Mouse (Mus musculus) right cerebral cortex, postnatal 25 days (tissue): ENCODE measurements around the gene Nckap5.
"Not testable (repeated sequence)": the region's sequence is repeated elsewhere in the genome, so short reads cannot be mapped to it uniquely, and the experiment has no call there.

Experiments used
- DNase-seq: peaks from one replicate; pipeline ENCODE4 v3.0.0; 2022

The Nckap5 gene

GRCm38 (mm10) chr1:126132316-126132715, 698.3 kb downstream of the Nckap5 start:
- no peak for DNase-seq

GRCm38 (mm10) chr1:126129129-126129528, 701.5 kb downstream of the Nckap5 start:
- no peak for DNase-seq

GRCm38 (mm10) chr1:126123111-126123510, 707.5 kb downstream of the Nckap5 start:
- no peak for DNase-seq

- no peak for DNase-seq
Observed at GRCm38 (mm10) chr1:126120506-126120905, 710.1 kb downstream of the Nckap5 start.

GRCm38 (mm10) chr1:126116034-126116433, 714.6 kb downstream of the Nckap5 start:
- no peak for DNase-seq

GRCm38 (mm10) chr1:126105673-126106256, 724.8 kb downstream of the Nckap5 start:
- no peak for DNase-seq

- DNase-seq: no peak
Observed at GRCm38 (mm10) chr1:126094346-126094745, 736.3 kb downstream of the Nckap5 start.

- DNase-seq: not testable (repeated sequence)
Observed at GRCm38 (mm10) chr1:126091979-126092378, 738.6 kb downstream of the Nckap5 start.

- no peak for DNase-seq
Observed at GRCm38 (mm10) chr1:126087181-126087580, 743.4 kb downstream of the Nckap5 start.

- no peak for DNase-seq
Observed at GRCm38 (mm10) chr1:126076312-126076711, 754.3 kb downstream of the Nckap5 start.

GRCm38 (mm10) chr1:126070861-126071260, 759.7 kb downstream of the Nckap5 start:
- DNase-seq: no peak

GRCm38 (mm10) chr1:126051491-126051890, 779.1 kb downstream of the Nckap5 start:
- DNase-seq: no peak

GRCm38 (mm10) chr1:126042886-126043285, 787.7 kb downstream of the Nckap5 start:
- DNase-seq: no peak

GRCm38 (mm10) chr1:126027536-126027935, 803.1 kb downstream of the Nckap5 start:
- no peak for DNase-seq

GRCm38 (mm10) chr1:126024518-126024917, 806.1 kb downstream of the Nckap5 start:
- DNase-seq: peak; percentile 19

- no peak for DNase-seq
Observed at GRCm38 (mm10) chr1:126022959-126023358, 807.6 kb downstream of the Nckap5 start.

- not testable (repeated sequence) for DNase-seq
Observed at GRCm38 (mm10) chr1:126018654-126019053, 811.9 kb downstream of the Nckap5 start.

GRCm38 (mm10) chr1:126011661-126012091, 818.9 kb downstream of the Nckap5 start:
- no peak for DNase-seq

- no peak for DNase-seq
Observed at GRCm38 (mm10) chr1:126007571-126007970, 823.0 kb downstream of the Nckap5 start.

GRCm38 (mm10) chr1:126005672-126006071, 824.9 kb downstream of the Nckap5 start:
- DNase-seq: no peak

GRCm38 (mm10) chr1:125996540-125996939, 834.1 kb downstream of the Nckap5 start:
- DNase-seq: no peak

- no peak for DNase-seq
Observed at GRCm38 (mm10) chr1:125987803-125988202, 842.8 kb downstream of the Nckap5 start.

GRCm38 (mm10) chr1:125984570-125984969, 846.0 kb downstream of the Nckap5 start:
- DNase-seq: no peak

- no peak for DNase-seq
Observed at GRCm38 (mm10) chr1:125974649-125975048, 856.0 kb downstream of the Nckap5 start.

GRCm38 (mm10) chr1:125971933-125972332, 858.7 kb downstream of the Nckap5 start:
- no peak for DNase-seq
